Mouse (Mus musculus): ENCODE measurements around the gene Lrrc4c. TPM values are rescaled to one million over a fixed set of nuclear protein-coding genes. Genes with fewer than 3 reads are reported as not detected.

Gene Lrrc4c
- polyA plus RNA-seq (2012; ENCODE audit: insufficient read depth, insufficient read length, missing spikeins): not detected in 2 replicates

DNA sequence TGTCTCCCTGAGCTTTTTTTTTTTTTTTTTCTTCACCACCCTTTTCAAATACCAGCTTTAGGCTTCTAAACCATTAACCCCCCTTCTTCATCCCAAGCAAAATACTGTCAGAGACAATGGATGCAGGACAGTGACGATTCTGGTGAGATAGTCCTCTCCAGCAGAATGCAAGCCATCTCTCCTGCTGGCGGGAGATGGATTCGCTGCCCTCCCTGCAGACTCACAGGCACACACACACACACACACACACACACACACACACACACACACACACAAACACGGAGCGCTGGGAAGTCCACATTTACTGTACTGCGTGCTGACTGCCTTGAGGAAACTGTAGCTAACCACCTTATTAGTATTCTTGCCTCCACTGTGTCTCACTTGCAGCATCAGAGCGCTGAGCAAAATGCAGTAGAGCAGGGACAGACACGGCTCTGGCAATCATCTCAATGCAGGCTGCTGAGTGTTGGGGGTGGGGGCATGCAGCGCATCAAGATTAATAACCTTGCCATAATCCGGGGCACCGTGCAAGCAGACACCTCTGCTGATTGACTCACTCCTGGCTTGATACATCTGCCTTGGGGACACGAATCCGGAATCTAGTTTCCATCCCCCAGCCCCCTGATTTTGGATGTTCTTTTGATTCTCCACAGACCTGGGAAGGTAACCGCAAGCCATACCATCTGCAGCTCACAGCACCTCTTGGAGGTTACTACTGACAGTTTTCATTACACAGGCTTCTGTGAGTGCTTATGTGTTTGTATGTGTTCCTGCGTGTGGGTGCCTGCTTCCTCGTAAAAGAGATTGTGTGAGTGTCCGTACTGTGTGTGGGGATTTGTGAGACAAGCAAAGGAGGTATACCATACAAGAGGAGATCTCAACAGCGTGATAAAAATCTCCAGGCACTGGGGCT lies at the start of gene Lrrc4c:
Gene Lrrc4c, plus strand, starts transcription at position 783 of the 913 bp plus-strand sequence.
- TF ChIP-seq POLR2A (IDR thresholded peaks at IDR 0.05; ENCODE audit: borderline replicate concordance, low read depth, low read length): no peak
- TF ChIP-seq CTCF (IDR thresholded peaks at IDR 0.05; ENCODE audit: low read depth, low read length): no peak
- H3K4me3 ChIP-seq (ENCODE audit: insufficient read depth, low read length): no peak within 1 kb of the TSS
- no peaks in the 10 kb centered on the region for H3K4me1 ChIP-seq (ENCODE audit: control insufficient read depth, insufficient read depth, low read length)
- H3K27ac ChIP-seq (ENCODE audit: insufficient read depth, low read depth, low read length): no peak within 1 kb of the TSS

DNA sequence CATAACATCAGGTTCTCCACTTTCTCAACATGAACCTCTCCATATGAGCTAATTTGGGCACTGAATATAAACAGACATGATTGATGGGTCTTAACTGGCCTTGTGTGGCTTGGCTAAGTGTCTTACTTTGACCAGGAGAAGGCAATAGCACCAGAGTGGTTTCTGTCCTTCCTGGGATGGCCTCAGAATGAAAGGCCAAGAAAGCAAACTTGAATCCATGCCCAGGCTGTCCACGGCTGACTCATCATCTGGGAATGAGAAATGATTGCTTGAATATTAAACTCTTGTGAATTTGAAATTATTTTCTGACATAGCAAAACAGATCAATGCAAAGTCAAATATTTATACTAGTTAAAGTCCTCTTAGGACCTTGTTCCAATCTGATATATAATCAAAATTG lies 42.9 kb upstream of the Lrrc4c start:
- Histone ChIP-seq H3K27ac (ENCODE audit: insufficient read depth, low read depth, low read length) (no peak overlapping the region), H3K4me3 (ENCODE audit: insufficient read depth, low read length) (no peak overlapping the region), H3K4me1 (ENCODE audit: control insufficient read depth, insufficient read depth, low read length) (no peaks in the 10 kb centered on the region)
- TF ChIP-seq POLR2A (IDR thresholded peaks at IDR 0.05; ENCODE audit: borderline replicate concordance, low read depth, low read length): no peak
- TF ChIP-seq CTCF (IDR thresholded peaks at IDR 0.05; ENCODE audit: low read depth, low read length): no peak

DNA sequence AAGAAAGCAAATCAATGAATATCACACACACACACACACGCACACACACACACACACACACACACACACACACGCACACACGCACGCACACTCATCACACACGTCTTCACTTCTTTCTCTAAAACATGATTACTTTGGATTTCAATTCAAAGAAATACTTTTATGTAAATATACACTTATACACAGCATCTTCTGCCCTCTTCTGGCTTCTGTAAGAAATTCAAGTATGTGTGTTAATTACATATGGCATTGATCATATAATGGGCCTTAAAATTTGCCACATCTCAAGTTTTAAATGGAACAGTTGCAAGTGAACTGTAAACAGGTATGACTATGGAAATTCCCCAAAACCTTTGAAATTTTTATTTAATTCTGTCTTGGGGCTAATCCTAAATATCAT lies 35.0 kb upstream of the Lrrc4c start:
- H3K4me3 ChIP-seq (ENCODE audit: insufficient read depth, low read length): no peak overlapping the region
- no peaks in the 10 kb centered on the region for H3K4me1 ChIP-seq (ENCODE audit: control insufficient read depth, insufficient read depth, low read length)
- TF ChIP-seq POLR2A (IDR thresholded peaks at IDR 0.05; ENCODE audit: borderline replicate concordance, low read depth, low read length) (no peak), CTCF (IDR thresholded peaks at IDR 0.05; ENCODE audit: low read depth, low read length) (no peak)
- no peak overlapping the region for H3K27ac ChIP-seq (ENCODE audit: insufficient read depth, low read depth, low read length)

DNA sequence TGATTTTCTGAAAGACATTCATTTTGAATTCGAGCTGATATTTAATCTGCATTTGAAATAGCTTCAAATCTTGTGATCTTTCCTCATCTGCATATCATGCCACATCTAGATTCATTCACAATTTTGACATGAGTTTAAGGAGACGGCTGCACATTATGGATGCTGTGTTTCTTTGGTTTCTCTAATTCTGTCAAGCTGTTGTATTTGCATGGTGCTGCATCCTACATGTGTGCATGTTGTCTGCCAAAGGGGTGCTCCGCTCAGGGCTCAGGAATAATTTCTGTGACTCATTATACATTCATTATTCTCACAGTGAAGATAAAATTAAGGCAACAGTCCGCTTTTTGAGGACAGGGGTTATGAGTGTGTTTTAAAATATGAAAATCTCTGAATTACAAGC lies 30.5 kb upstream of the Lrrc4c start:
- Histone ChIP-seq H3K4me1 (ENCODE audit: control insufficient read depth, insufficient read depth, low read length) (no peaks in the 10 kb centered on the region), H3K4me3 (ENCODE audit: insufficient read depth, low read length) (no peak overlapping the region), H3K27ac (ENCODE audit: insufficient read depth, low read depth, low read length) (no peak overlapping the region)
- TF ChIP-seq POLR2A (IDR thresholded peaks at IDR 0.05; ENCODE audit: borderline replicate concordance, low read depth, low read length) (no peak), CTCF (IDR thresholded peaks at IDR 0.05; ENCODE audit: low read depth, low read length) (no peak)

DNA sequence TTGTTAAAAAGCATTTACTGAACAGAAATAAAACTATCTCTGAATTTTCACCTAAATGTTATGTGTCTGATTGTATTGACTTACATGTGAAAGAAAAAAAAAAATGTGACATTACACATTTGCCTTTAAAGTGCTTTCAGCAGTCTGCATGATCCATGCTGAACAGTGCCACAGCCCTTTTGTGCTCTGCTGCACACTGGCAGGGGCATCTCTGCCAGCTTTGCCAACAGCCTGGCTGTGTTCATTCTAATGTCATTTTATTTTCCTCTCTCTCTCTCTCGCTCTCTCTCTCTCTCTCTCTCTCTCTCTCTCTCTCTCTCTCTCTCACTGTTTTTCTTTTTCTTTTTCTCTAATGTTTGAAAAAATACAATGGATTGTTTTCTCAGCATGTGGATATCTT lies 27.4 kb upstream of the Lrrc4c start:
- no peak for TF ChIP-seq CTCF (IDR thresholded peaks at IDR 0.05; ENCODE audit: low read depth, low read length)
- TF ChIP-seq POLR2A (IDR thresholded peaks at IDR 0.05; ENCODE audit: borderline replicate concordance, low read depth, low read length): no peak
- no peak overlapping the region for H3K27ac ChIP-seq (ENCODE audit: insufficient read depth, low read depth, low read length)
- H3K4me1 ChIP-seq (ENCODE audit: control insufficient read depth, insufficient read depth, low read length): no peaks in the 10 kb centered on the region
- no peak overlapping the region for H3K4me3 ChIP-seq (ENCODE audit: insufficient read depth, low read length)

DNA sequence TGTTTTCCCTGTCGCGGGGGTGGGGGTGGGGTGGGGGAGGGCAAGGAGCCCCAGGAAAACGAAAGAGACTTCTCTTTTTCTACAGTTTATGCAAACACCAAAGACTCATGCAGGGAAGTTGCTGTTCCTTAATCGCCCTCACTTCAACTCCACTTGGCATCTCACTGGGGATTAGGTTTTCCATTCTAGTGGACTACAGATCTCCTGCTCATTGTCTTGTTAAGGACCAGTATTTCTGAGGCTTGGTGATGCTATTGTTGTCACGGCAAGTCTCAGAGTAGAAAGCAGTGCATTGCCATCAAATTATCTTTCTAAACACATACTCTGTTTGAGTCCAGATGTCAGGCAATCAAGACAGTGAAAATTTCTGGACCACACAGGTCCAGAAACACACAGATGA lies 2.9 kb upstream of the Lrrc4c start:
- no peaks in the 10 kb centered on the region for H3K4me1 ChIP-seq (ENCODE audit: control insufficient read depth, insufficient read depth, low read length)
- H3K27ac ChIP-seq (ENCODE audit: insufficient read depth, low read depth, low read length): no peak overlapping the region
- no peak for TF ChIP-seq CTCF (IDR thresholded peaks at IDR 0.05; ENCODE audit: low read depth, low read length)
- no peak overlapping the region for H3K4me3 ChIP-seq (ENCODE audit: insufficient read depth, low read length)

DNA sequence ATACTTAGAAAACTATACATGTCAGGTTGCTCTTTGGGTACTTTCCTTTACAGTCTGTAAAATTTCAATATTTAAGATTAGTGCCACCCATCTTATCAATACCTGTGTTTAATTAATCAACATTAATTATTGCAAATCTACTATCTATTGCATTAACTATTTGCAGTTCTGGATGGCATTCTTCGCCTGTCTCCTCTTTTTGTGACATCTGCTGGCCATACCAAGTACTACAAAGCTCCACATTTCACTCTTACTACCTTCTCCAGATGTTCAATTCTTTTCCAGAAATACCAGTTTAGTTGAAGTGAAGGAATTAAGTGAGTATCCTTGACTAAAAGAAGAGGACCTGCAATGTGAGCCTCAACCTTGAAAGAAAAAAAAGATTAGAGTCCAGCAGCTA lies 1.4 kb upstream of the Lrrc4c start:
- H3K27ac ChIP-seq (ENCODE audit: insufficient read depth, low read depth, low read length): no peak overlapping the region
- TF ChIP-seq POLR2A (IDR thresholded peaks at IDR 0.05; ENCODE audit: borderline replicate concordance, low read depth, low read length) (no peak), CTCF (IDR thresholded peaks at IDR 0.05; ENCODE audit: low read depth, low read length) (no peak)
- no peak overlapping the region for H3K4me3 ChIP-seq (ENCODE audit: insufficient read depth, low read length)
- H3K4me1 ChIP-seq (ENCODE audit: control insufficient read depth, insufficient read depth, low read length): no peaks in the 10 kb centered on the region

DNA sequence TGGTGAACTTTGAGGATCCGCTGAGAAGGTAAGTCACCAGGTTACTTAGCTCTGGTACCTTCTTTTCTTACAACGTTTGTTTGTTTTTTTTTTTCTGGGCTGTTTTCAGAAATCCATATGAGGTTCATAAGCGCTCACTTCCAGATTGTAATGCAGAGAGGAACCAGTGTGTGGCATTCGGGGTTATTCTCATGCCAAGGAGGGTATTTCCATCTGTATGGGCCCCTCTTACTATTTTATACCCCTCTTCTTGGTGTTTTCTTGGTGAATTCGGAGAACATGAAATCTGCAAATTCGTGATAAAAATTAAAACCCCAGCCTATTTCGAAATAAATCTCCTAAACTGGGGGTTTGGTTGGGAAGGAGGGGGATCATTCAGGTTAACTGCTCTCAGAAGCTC lies 587 bp downstream of the Lrrc4c start:
- TF ChIP-seq CTCF (IDR thresholded peaks at IDR 0.05; ENCODE audit: low read depth, low read length) (no peak), POLR2A (IDR thresholded peaks at IDR 0.05; ENCODE audit: borderline replicate concordance, low read depth, low read length) (no peak)
- no peak overlapping the region for H3K27ac ChIP-seq (ENCODE audit: insufficient read depth, low read depth, low read length)
- no peaks in the 10 kb centered on the region for H3K4me1 ChIP-seq (ENCODE audit: control insufficient read depth, insufficient read depth, low read length)
- H3K4me3 ChIP-seq (ENCODE audit: insufficient read depth, low read length): no peak overlapping the region

DNA sequence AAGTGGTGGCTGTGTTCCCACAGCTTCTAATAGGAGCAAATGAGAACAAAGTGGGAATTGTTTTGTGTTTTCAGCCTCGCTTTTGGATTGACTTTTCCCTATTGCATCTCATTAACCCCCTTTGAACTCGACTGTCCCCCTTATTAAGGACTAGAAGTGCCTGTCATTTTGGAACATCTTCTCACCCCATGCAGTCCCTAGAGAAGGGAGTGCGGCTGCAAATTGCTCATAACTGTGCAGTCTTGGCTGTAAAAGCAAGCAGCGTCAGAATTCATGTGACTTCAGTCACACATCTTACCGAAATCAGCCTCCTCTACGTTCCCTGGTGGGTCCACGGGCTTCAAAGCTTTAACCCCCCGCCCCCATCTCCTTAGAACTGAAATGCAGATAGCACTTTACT lies 1.2 kb downstream of the Lrrc4c start:
- Histone ChIP-seq H3K4me1 (ENCODE audit: control insufficient read depth, insufficient read depth, low read length) (no peaks in the 10 kb centered on the region), H3K27ac (ENCODE audit: insufficient read depth, low read depth, low read length) (no peak overlapping the region), H3K4me3 (ENCODE audit: insufficient read depth, low read length) (no peak overlapping the region)
- TF ChIP-seq CTCF (IDR thresholded peaks at IDR 0.05; ENCODE audit: low read depth, low read length) (no peak), POLR2A (IDR thresholded peaks at IDR 0.05; ENCODE audit: borderline replicate concordance, low read depth, low read length) (no peak)

DNA sequence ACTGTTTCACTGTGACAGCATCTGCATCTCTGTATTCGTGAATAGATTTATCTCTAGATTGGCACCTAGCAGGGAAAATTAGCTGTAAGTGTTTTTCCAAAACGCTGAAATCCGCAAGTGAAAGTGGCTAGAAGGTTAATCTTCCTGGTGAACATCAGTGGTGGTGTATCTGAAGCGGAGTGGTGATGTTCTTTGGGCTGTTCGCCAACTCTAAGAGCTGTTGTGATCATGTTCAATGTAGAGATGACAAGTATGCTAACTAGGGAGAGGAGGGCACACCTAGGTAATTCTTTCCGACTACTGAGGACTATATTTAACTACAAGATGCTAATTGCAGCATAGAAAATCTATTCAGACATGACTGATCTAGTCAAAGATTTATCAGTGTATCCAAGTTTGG lies 1.7 kb downstream of the Lrrc4c start:
- TF ChIP-seq CTCF (IDR thresholded peaks at IDR 0.05; ENCODE audit: low read depth, low read length) (no peak), POLR2A (IDR thresholded peaks at IDR 0.05; ENCODE audit: borderline replicate concordance, low read depth, low read length) (no peak)
- Histone ChIP-seq H3K4me1 (ENCODE audit: control insufficient read depth, insufficient read depth, low read length) (no peaks in the 10 kb centered on the region), H3K4me3 (ENCODE audit: insufficient read depth, low read length) (no peak overlapping the region), H3K27ac (ENCODE audit: insufficient read depth, low read depth, low read length) (no peak overlapping the region)

All from bone marrow macrophage, adult 2 months (primary cell).